Mouse (Mus musculus) ovary, postnatal 10 days (tissue): ENCODE data around the gene Prmt2.

Source experiments
- DNase-seq: peaks from one replicate; pipeline ENCODE4 v3.0.0; 2022; ENCODE audit warnings: low spot score

Prmt2 gene

GRCm38 (mm10) chr10:76237341-76238225 lies at the start of gene Prmt2:
Gene Prmt2 (minus strand): TSS chr10:76237865.
- DNase-seq, result peak; percentile 79

- DNase-seq, result no peak
Measured at GRCm38 (mm10) chr10:76278541-76279097, 41.0 kb upstream of the Prmt2 start.

- no peak for DNase-seq
Measured at GRCm38 (mm10) chr10:76275256-76275655, 37.6 kb upstream of the Prmt2 start.

- DNase-seq, result no peak
Measured at GRCm38 (mm10) chr10:76271238-76271637, 33.6 kb upstream of the Prmt2 start.

- DNase-seq, result no peak
Measured at GRCm38 (mm10) chr10:76262431-76262830, 24.8 kb upstream of the Prmt2 start.

GRCm38 (mm10) chr10:76261447-76261846 lies 23.8 kb upstream of the Prmt2 start:
- DNase-seq, result no peak

GRCm38 (mm10) chr10:76260358-76261059 lies 22.8 kb upstream of the Prmt2 start:
- no peak for DNase-seq

- no peak for DNase-seq
Measured at GRCm38 (mm10) chr10:76259566-76260232, 22.0 kb upstream of the Prmt2 start.

- DNase-seq, result no peak
Measured at GRCm38 (mm10) chr10:76257719-76258390, 20.2 kb upstream of the Prmt2 start.

- no peak for DNase-seq
Measured at GRCm38 (mm10) chr10:76257231-76257630, 19.6 kb upstream of the Prmt2 start.

- no peak for DNase-seq
Measured at GRCm38 (mm10) chr10:76255617-76256016, 18.0 kb upstream of the Prmt2 start.

- no peak for DNase-seq
Measured at GRCm38 (mm10) chr10:76253536-76253935, 15.9 kb upstream of the Prmt2 start, which contains the start of gene S100b. Gene S100b (plus strand): TSS chr10:76253853.

- DNase-seq, result no peak
Measured at GRCm38 (mm10) chr10:76253079-76253478, 15.4 kb upstream of the Prmt2 start.

GRCm38 (mm10) chr10:76250870-76251269 lies 13.2 kb upstream of the Prmt2 start:
- DNase-seq, result no peak

- DNase-seq, result no peak
Measured at GRCm38 (mm10) chr10:76248647-76248968, 10.9 kb upstream of the Prmt2 start.

- no peak for DNase-seq
Measured at GRCm38 (mm10) chr10:76247960-76248646, 10.4 kb upstream of the Prmt2 start.

GRCm38 (mm10) chr10:76246601-76247000 lies 8.9 kb upstream of the Prmt2 start:
- DNase-seq, result no peak

GRCm38 (mm10) chr10:76245106-76245505 lies 7.4 kb upstream of the Prmt2 start:
- no peak for DNase-seq

- DNase-seq, result no peak
Measured at GRCm38 (mm10) chr10:76239401-76239800, 1.7 kb upstream of the Prmt2 start.

- no peak for DNase-seq
Measured at GRCm38 (mm10) chr10:76229627-76230026, 8.0 kb downstream of the Prmt2 start.

- DNase-seq, result no peak
Measured at GRCm38 (mm10) chr10:76225944-76226343, 11.7 kb downstream of the Prmt2 start.
